Mouse (Mus musculus) neural tube, embryonic 11.5 days (tissue): ENCODE data around the gene Deup1. TPM values are rescaled to one million over a fixed set of nuclear protein-coding genes. Genes with fewer than 3 reads are reported as not detected.
A peak's percentile ranks its signal among the peaks of the same experiment; 100 is the strongest.

Experiments used
- ATAC-seq: fragments of 200-750 bp; cut with Nextera tagmentation; 2 replicates; pipeline ENCODE4 v1.8.0; 2017; ENCODE audit warnings: moderate number of reproducible peaks, mild to moderate bottlenecking, moderate TSS enrichment, moderate library complexity; ENCODE audit not compliant: insufficient read depth, low FRiP score, low TSS enrichment
- DNase-seq: peaks from one replicate; pipeline ENCODE4 v3.0.0-alpha.2; 2015; ENCODE audit warnings: low spot score
- H3K27ac ChIP-seq: fragments of 300-500 bp; sonication (generic); 2 replicates; pipeline ENCODE4 v1.5.1; 2014; ENCODE audit warnings: low read depth, mild to moderate bottlenecking, low read length
- H3K27me3 ChIP-seq: fragments of 300-500 bp; sonication (generic); 2 replicates; pipeline ENCODE4 v1.6.1; 2014; ENCODE audit warnings: mild to moderate bottlenecking, low read length, mixed read lengths; ENCODE audit not compliant: control insufficient read depth, insufficient read depth
- H3K36me3 ChIP-seq: fragments of 300-500 bp; sonication (generic); 2 replicates; pipeline ENCODE4 v1.6.1; 2014; ENCODE audit warnings: mild to moderate bottlenecking, low read length, moderate library complexity, mixed read lengths; ENCODE audit not compliant: control insufficient read depth, insufficient read depth
- H3K4me1 ChIP-seq: fragments of 300-500 bp; sonication (generic); 2 replicates; pipeline ENCODE4 v1.6.1; 2014; ENCODE audit warnings: low read length, mixed read lengths; ENCODE audit not compliant: control insufficient read depth, insufficient read depth
- H3K4me2 ChIP-seq: fragments of 300-500 bp; sonication (generic); 2 replicates; pipeline ENCODE4 v1.6.1; 2014; ENCODE audit warnings: low read depth, mild to moderate bottlenecking, moderate library complexity
- H3K4me3 ChIP-seq: fragments of 300-500 bp; sonication (generic); 2 replicates; pipeline ENCODE4 v1.5.1; 2014; ENCODE audit warnings: low read depth, low read length
- H3K9ac ChIP-seq: fragments of 300-500 bp; sonication (generic); 2 replicates; pipeline ENCODE4 v1.6.1; 2014; ENCODE audit warnings: mild to moderate bottlenecking, low read length
- H3K9me3 ChIP-seq: fragments of 300-500 bp; sonication (generic); 2 replicates; pipeline ENCODE4 v1.6.1; 2016; ENCODE audit warnings: low read length; ENCODE audit not compliant: control insufficient read depth
- WGBS: fragments of 180-500 bp; shearing (Covaris S2); extraction: QIAGEN DNeasy Blood & Tissue Kit; methylation state at CpG from one replicate; pipeline ENCODE4 v1.1.7; 2014; 5-methylcytosine and 5-hydroxymethylcytosine counted together
- polyA plus RNA-seq: library from polyadenylated mRNA; unstranded; fragments of >200 nt; fragmentation: Nextera tagmentation; extraction: Ambion mirVana; gene quantifications from 2 replicates; pipeline ENCODE4 v1.2.1, GENCODE M21; 2014

Deup1 gene
- 0.08 and 0.85 TPM in 2 replicates for polyA plus RNA-seq

GRCm38 (mm10) chr9:15627785-15628287, at the start of gene Deup1:
Gene Deup1 (minus strand): TSS chr9:15627933.
- peak; percentile 66 for DNase-seq
- peak; percentile 89 for ATAC-seq
- H3K9ac ChIP-seq = peak within 1 kb of the TSS; percentile 48; the same call in 1 of the 2 replicates
- no peaks in the 10 kb centered on the region for H3K36me3 ChIP-seq
- WGBS = under 1% methylated on average over 28 of the region's 28 CpGs
- no peaks in the 10 kb centered on the region for H3K9me3 ChIP-seq
- 0 out of 2 replicates have a peak, but pooled peaks cover 8% of the 10 kb centered on the region for H3K4me1 ChIP-seq
- no peaks in the 10 kb centered on the region for H3K27me3 ChIP-seq
- peak within 1 kb of the TSS; percentile 56 for H3K4me2 ChIP-seq
- H3K27ac ChIP-seq = no peak within 1 kb of the TSS
- H3K4me3 ChIP-seq = peak within 1 kb of the TSS; percentile 14

- no peak overlapping the region for H3K9ac ChIP-seq
- no peaks in the 10 kb centered on the region for H3K9me3 ChIP-seq
- no peak overlapping the region for H3K4me3 ChIP-seq
- H3K36me3 ChIP-seq = no peaks in the 10 kb centered on the region
- no peaks in the 10 kb centered on the region for H3K27me3 ChIP-seq
- ATAC-seq (no peak), DNase-seq (no peak)
- 39% methylated on average over 1 of the region's 1 CpGs for WGBS
- H3K4me2 ChIP-seq = no peak overlapping the region
- peaks cover 4% of the 10 kb centered on the region; the same call in 1 of the 2 replicates for H3K4me1 ChIP-seq
- no peak overlapping the region for H3K27ac ChIP-seq
Measured at GRCm38 (mm10) chr9:15672251-15672650, 44.5 kb upstream of the Deup1 start.

- ATAC-seq (peak; percentile 58), DNase-seq (no peak)
- 6% methylated on average over 5 of the region's 5 CpGs for WGBS
Measured at GRCm38 (mm10) chr9:15670002-15670527, 42.3 kb upstream of the Deup1 start.

GRCm38 (mm10) chr9:15669452-15669851, 41.7 kb upstream of the Deup1 start:
- Histone ChIP-seq H3K4me2 (no peak overlapping the region), H3K27ac (no peak overlapping the region), H3K4me3 (no peak overlapping the region), H3K4me1 (peaks cover 4% of the 10 kb centered on the region; the same call in 1 of the 2 replicates), H3K9me3 (no peaks in the 10 kb centered on the region), H3K9ac (no peak overlapping the region), H3K36me3 (no peaks in the 10 kb centered on the region), H3K27me3 (no peaks in the 10 kb centered on the region)
- WGBS = 60% methylated on average over 3 of the region's 3 CpGs
- no peak for ATAC-seq
- DNase-seq = no peak

More at GRCm38 (mm10) chr9:15670002-15670527, 42.3 kb upstream of the Deup1 start:
- Histone ChIP-seq H3K36me3 (no peaks in the 10 kb centered on the region), H3K4me1 (peaks cover 4% of the 10 kb centered on the region; the same call in 1 of the 2 replicates), H3K4me2 (no peak overlapping the region), H3K27ac (no peak overlapping the region), H3K4me3 (no peak overlapping the region), H3K9ac (no peak overlapping the region), H3K9me3 (no peaks in the 10 kb centered on the region), H3K27me3 (no peaks in the 10 kb centered on the region)

GRCm38 (mm10) chr9:15664606-15665005, 36.9 kb upstream of the Deup1 start:
- no peak for DNase-seq
- Histone ChIP-seq H3K9me3 (no peaks in the 10 kb centered on the region), H3K36me3 (no peaks in the 10 kb centered on the region), H3K4me1 (no peaks in the 10 kb centered on the region), H3K27me3 (no peaks in the 10 kb centered on the region), H3K27ac (no peak overlapping the region), H3K9ac (no peak overlapping the region), H3K4me3 (no peak overlapping the region), H3K4me2 (no peak overlapping the region)
- 89% methylated on average over 7 of the region's 7 CpGs for WGBS
- ATAC-seq = no peak

GRCm38 (mm10) chr9:15659069-15659468, 31.3 kb upstream of the Deup1 start:
- DNase-seq = no peak
- Histone ChIP-seq H3K4me1 (peaks cover 11% of the 10 kb centered on the region; the same call in 1 of the 2 replicates), H3K4me2 (no peak overlapping the region), H3K9ac (no peak overlapping the region), H3K4me3 (no peak overlapping the region), H3K9me3 (no peaks in the 10 kb centered on the region), H3K36me3 (no peaks in the 10 kb centered on the region), H3K27me3 (no peaks in the 10 kb centered on the region), H3K27ac (no peak overlapping the region)
- ATAC-seq = no peak
- 59% methylated on average over 6 of the region's 6 CpGs for WGBS

GRCm38 (mm10) chr9:15658236-15658785, 30.6 kb upstream of the Deup1 start:
- Histone ChIP-seq H3K27me3 (no peaks in the 10 kb centered on the region), H3K27ac (no peak overlapping the region), H3K4me2 (no peak overlapping the region; the same call in 1 of the 2 replicates), H3K4me1 (peaks cover 11% of the 10 kb centered on the region; the same call in 1 of the 2 replicates), H3K4me3 (no peak overlapping the region), H3K36me3 (no peaks in the 10 kb centered on the region), H3K9me3 (no peaks in the 10 kb centered on the region), H3K9ac (no peak overlapping the region)
- 12% methylated on average over 6 of the region's 6 CpGs for WGBS
- DNase-seq (no peak), ATAC-seq (no peak; the same call in 1 of the 2 replicates)

GRCm38 (mm10) chr9:15653036-15653435, 25.3 kb upstream of the Deup1 start:
- no peak overlapping the region for H3K4me3 ChIP-seq
- H3K4me1 ChIP-seq = peaks cover 2% of the 10 kb centered on the region; the same call in 1 of the 2 replicates
- no peak overlapping the region for H3K4me2 ChIP-seq
- no peak overlapping the region for H3K9ac ChIP-seq
- H3K27me3 ChIP-seq = no peaks in the 10 kb centered on the region
- H3K9me3 ChIP-seq = no peaks in the 10 kb centered on the region
- DNase-seq (no peak), ATAC-seq (no peak)
- H3K36me3 ChIP-seq = no peaks in the 10 kb centered on the region
- H3K27ac ChIP-seq = no peak overlapping the region

- H3K4me2 ChIP-seq = no peak overlapping the region
- no peak overlapping the region for H3K4me3 ChIP-seq
- no peaks in the 10 kb centered on the region for H3K4me1 ChIP-seq
- no peak overlapping the region for H3K9ac ChIP-seq
- H3K27ac ChIP-seq = no peak overlapping the region
- no peaks in the 10 kb centered on the region for H3K36me3 ChIP-seq
- no peaks in the 10 kb centered on the region for H3K27me3 ChIP-seq
- H3K9me3 ChIP-seq = no peaks in the 10 kb centered on the region
- DNase-seq (no peak), ATAC-seq (no peak)
- 84% methylated on average over 2 of the region's 2 CpGs for WGBS
Measured at GRCm38 (mm10) chr9:15649977-15650376, 22.2 kb upstream of the Deup1 start.
